Mouse (Mus musculus) brain, embryonic 14.5 days (tissue): ENCODE measurements around the gene Ccnd2.

Experiments used
- CTCF ChIP-seq: fragments of 200-500 bp; IDR thresholded peaks from 2 replicates; pipeline ENCODE4 v1.5.1; 2012; ENCODE audit warnings: inconsistent platforms, mild to moderate bottlenecking, moderate library complexity, borderline replicate concordance; ENCODE audit not compliant: insufficient read depth, insufficient read length; ENCODE audit errors: extremely low read depth
- POLR2A ChIP-seq: fragments of 200-500 bp; IDR thresholded peaks from 2 replicates; pipeline ENCODE4 v1.6.1; 2012; ENCODE audit warnings: mild to moderate bottlenecking, inconsistent platforms, borderline replicate concordance; ENCODE audit not compliant: poor library complexity, insufficient read depth, insufficient read length, severe bottlenecking; ENCODE audit errors: extremely low read depth

GRCm38 (mm10) chr6:127153296-127153800, 1.4 kb upstream of the Ccnd2 start:
- TF ChIP-seq CTCF (no peak), POLR2A (no peak)
